Mouse (Mus musculus): ENCODE measurements around the gene Rasa4. TPM values are rescaled to one million over a fixed set of nuclear protein-coding genes. Genes with fewer than 3 reads are reported as not detected.
"Not testable (repeated sequence)": the region's sequence is repeated elsewhere in the genome, so short reads cannot be mapped to it uniquely, and the experiment has no call there.

Gene Rasa4
- total RNA-seq, 2 experiments from 2014 or later = 1.9 to 4.3 TPM

GRCm38 (mm10) chr5:136063920-136064319 is 19.8 kb upstream of the Rasa4 start:
- ATAC-seq (replicated peaks; ENCODE audit: low FRiP score, poor library complexity, severe bottlenecking) = no peak

DNA sequence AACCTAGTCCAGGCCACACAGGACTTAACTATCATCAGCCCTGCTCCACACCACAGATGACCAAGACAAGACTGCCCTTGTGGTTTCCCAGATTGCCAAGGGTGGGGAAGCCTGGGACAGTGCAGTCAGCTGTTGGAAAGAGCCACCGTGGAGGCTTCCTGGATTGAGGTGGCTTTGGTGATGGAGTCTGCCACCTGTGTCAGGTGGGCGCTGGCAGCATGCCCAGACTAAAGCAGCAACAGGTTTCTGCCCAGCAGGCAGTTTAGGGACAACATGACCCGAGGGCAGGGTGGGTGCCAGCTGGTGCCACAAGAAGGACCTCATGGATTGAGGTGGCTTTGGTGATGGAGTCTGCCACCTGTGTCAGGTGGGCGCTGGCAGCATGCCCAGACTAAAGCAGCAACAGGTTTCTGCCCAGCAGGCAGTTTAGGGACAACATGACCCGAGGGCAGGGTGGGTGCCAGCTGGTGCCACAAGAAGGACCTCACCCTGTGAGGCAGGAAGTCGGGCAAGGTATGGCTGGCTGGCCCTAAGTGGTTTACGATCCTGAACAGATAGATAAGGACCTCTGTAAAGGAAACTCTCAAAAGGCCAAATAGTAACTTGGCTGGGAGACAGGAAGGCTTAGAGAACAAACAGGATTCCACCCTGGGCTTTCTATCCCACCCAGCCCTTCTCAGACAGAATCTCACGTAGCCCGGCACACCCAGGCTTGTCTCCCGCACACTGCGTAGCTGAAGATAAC is 17.1 kb upstream of the Rasa4 start:
- ATAC-seq (replicated peaks; ENCODE audit: low FRiP score, poor library complexity, severe bottlenecking) = not testable (repeated sequence)

GRCm38 (mm10) chr5:136069411-136069810 is 14.3 kb upstream of the Rasa4 start:
- no peak for ATAC-seq (replicated peaks; ENCODE audit: low FRiP score, poor library complexity, severe bottlenecking)

DNA sequence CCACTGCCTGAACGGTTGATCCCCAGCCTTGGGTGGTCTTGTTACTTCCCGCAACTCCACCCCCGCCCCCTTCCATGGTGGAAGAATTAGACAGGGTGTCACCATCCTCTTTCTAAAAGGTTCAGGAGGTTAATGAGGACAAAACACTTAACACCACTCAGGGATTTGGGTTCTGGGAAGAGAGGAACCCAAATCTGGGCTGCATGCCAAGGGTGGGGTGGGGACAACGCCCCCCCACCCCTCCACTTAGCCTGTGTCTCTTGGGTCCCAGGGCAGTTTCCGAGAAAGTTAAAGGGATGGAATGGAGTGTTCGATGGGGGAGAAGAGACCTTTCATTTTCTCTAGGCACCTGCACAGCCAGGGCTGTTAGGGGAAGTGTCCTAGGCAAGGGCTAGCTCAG is 10.7 kb upstream of the Rasa4 start:
- ATAC-seq (replicated peaks; ENCODE audit: low FRiP score, poor library complexity, severe bottlenecking) = no peak

- ATAC-seq (replicated peaks; ENCODE audit: low FRiP score, poor library complexity, severe bottlenecking) = no peak
Measured at GRCm38 (mm10) chr5:136073526-136073925, 10.2 kb upstream of the Rasa4 start.

GRCm38 (mm10) chr5:136075076-136075475 is 8.6 kb upstream of the Rasa4 start:
- ATAC-seq (replicated peaks; ENCODE audit: low FRiP score, poor library complexity, severe bottlenecking) = no peak

DNA sequence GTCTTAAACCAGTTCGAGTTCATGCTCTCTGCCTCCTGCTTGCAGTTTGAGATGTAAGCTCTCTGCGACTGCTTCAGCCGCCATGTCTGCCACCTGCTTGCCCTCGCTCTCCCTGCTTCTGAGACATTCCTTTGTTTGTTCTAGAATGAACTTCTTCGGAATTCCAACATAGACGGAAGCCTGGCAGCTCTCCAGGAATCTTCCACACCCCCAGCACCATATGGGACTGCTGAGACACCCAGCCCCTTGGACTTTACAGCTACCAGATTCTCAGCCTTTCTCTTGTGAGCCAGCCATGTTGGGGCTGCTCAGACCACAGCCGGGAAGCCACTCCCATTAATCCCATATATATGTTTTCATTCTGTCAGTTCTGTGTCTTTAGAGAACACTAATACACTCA is 7.4 kb upstream of the Rasa4 start:
- no peak for ATAC-seq (replicated peaks; ENCODE audit: low FRiP score, poor library complexity, severe bottlenecking)

DNA sequence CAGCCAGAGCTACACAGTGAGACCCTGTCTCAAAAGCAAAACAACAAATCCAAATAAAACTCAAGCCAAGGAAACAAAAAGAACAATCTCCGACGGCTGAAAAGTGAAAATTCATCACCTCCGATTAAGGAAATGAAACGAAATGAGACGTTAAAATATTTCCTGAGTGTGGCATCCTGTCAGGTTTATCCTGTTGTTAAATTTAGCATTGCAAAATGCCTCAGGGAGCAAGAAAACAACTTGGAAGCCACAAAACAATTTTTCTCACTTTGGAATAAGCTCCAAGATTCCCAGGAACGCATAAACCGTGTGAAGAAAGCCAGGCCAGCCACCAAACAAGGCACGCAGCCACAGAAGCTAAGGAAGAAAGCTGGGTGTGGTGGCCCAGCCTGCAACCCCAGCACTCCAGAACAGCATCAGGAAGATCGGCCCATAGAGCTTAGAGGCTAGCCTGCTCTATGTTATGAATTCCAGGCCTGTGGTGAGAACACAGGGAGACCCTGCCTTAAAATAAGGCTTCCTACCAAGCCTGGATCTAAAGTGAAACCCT is 6.6 kb upstream of the Rasa4 start:
- ATAC-seq (replicated peaks; ENCODE audit: low FRiP score, poor library complexity, severe bottlenecking) = no peak

DNA sequence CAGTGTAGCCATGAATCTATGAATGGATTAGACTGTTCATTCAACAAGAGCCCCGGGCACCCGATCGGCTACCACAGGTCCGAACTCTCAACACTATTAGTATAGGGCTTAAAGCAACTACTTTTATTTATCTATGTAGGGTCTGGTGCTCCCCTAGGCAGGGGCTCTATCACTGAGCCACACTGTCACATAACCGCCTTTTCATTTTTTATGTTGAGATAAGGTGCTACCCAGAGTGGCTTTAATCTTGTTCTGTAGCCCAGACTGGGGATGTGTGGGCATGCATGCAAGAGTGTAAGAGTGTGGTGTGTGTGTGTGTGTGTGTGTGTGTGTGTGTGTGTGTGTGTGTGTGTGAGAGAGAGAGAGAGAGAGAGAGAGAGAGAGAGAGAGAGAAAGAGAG is 5.6 kb upstream of the Rasa4 start:
- no peak for ATAC-seq (replicated peaks; ENCODE audit: low FRiP score, poor library complexity, severe bottlenecking)

DNA sequence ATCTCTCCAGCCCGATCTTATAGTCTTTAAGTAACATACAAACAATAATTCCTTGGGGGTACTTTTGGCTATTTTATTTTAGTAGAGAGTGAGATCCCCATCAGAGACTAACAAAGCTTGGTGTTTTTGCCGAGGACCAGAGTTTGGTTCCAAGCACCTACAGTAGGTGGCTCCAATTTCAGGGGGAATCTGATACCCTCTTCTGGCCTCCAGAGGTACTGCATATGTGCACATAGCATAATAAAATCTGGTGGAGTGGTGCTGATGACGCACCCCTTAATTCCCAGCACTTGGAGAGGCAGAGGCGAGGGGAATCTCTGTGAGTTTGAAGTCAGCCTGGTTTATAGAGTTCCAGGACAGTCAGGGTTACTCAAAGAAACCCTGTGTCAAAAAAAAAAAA is 1.4 kb upstream of the Rasa4 start:
- ATAC-seq (replicated peaks; ENCODE audit: low FRiP score, poor library complexity, severe bottlenecking) = no peak

GRCm38 (mm10) chr5:136084144-136084881 is 597 bp downstream of the Rasa4 start:
- ATAC-seq (replicated peaks; ENCODE audit: low FRiP score, poor library complexity, severe bottlenecking) = peak; percentile 12; the same call in 1 of the 2 replicates

DNA sequence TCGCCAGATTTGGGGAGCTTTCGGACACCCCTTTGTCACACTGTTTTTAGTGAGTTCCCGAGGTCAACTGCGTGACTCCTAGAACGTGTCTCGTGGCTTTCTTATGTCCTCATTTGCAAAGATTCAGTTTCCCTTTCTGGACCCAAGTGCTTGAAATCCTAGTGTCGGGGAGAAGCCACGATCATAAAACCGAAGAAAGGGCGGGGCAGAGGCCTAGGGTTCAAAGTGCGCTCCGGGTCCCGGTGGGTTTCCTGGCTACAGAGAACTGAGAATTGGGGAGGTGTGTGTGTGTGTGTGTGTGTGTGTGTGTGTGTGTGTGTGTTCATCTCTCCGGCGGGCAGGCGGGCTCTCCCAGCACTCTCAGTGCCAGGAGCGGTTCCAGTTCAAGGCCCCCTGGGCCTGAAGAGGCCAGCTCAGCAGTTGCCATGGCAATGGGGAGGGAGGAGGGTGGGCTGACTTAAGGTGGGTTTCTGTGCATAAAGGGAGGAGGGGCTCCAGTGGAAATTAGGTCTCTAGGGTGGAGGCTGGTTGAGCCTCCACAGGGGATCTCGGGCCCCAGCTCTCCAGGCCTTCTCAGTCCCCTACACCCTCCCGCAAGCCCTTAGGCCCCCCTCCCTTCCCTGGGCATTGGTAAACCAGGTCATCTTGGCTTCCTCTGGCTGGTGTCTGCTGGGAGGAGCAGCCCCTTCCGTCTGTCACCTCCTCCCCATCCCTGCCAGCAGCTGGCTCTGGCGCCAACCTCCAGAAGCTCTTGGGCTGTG is 1.4 kb downstream of the Rasa4 start:
- no peak for ATAC-seq (replicated peaks; ENCODE audit: low FRiP score, poor library complexity, severe bottlenecking)

DNA sequence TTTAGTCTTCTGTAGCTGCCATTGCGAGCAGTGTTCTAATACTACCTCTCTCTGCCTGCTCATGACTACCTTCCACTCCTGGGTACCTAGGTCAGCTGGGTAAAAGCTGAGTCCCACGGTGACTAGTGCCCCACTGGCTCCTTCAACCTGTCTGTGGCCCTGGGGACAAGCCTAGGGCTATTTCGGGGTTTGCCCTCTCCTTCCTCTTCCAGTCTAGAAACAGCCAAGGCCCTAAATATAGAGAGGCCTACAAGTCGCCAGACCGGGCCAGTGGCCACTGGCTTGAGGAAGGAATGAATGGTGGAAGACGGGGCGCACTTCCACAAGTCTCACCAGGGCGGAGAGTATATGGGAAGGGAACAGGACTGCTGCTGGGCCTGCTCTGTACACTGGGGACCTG is 2.6 kb downstream of the Rasa4 start:
- ATAC-seq (replicated peaks; ENCODE audit: low FRiP score, poor library complexity, severe bottlenecking) = no peak

DNA sequence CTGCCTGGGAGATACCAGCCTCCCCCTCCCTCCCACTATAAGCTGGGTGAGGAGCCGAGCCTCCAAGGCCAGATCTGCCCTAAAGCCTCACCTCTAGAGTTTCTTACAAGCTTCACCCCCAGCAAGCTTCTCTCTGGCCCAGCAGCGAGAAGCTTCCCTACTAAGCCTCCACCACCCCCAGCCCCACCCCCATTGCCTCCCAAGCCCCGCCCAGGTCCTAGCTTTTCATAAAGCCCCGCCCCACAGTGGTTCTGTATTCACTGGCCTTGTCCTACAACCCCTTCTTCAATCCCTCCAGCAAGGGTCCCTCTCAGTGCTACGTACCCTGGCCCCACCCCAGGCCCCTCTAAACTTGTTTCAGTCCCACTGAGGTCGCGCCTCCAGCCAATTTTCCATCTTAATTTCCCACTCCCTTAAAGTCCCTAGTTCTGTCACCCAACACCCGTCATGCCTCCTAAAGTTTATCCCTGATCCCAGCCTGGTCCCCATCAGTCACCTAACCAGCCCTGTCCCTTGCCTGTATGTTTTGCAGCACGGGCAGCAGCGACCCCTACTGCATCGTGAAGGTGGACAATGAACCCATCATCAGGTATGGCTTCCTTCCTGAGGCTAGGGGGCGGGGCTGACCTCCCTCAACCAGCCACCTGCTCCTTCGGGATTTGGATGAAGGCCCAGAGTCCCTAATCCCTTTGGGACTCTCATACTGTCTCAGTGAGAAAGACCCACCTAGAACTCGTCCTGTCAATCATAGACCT is 5.3 kb downstream of the Rasa4 start:
- ATAC-seq (replicated peaks; ENCODE audit: low FRiP score, poor library complexity, severe bottlenecking) = no peak

DNA sequence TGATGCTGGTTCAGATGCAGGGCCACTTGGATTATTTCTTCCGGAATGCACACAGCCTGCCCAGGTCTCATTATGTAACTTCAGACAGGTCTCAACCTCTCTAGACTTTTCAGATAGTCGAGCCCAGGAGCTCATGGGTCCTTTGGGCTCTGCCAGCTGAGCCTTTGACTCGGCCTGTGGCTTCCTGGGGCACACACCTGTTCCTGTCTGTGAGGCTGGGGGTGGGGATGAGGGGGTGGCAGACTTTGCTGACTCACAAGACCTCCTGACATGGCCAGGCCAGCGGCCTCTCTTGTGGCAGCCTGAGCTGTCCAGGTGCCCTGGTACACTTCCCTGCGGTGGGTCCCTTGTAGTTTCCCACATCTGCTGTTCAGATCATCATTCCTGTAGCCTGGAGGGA is 8.2 kb downstream of the Rasa4 start:
- no peak for ATAC-seq (replicated peaks; ENCODE audit: low FRiP score, poor library complexity, severe bottlenecking)

GRCm38 (mm10) chr5:136094249-136095010 is 10.7 kb downstream of the Rasa4 start:
- no peak for ATAC-seq (replicated peaks; ENCODE audit: low FRiP score, poor library complexity, severe bottlenecking)

GRCm38 (mm10) chr5:136095089-136095488 is 11.4 kb downstream of the Rasa4 start:
- no peak for ATAC-seq (replicated peaks; ENCODE audit: low FRiP score, poor library complexity, severe bottlenecking)

GRCm38 (mm10) chr5:136098536-136098935 is 14.8 kb downstream of the Rasa4 start:
- no peak for ATAC-seq (replicated peaks; ENCODE audit: low FRiP score, poor library complexity, severe bottlenecking)

Data from erythroblast, adult 5-6 weeks (primary cell).